Mouse (Mus musculus) heart, embryonic 15.5 days (tissue): ENCODE data around the gene Plin5. TPM values are rescaled to one million over a fixed set of nuclear protein-coding genes. Genes with fewer than 3 reads are reported as not detected.
"Not testable (repeated sequence)": the region's sequence is repeated elsewhere in the genome, so short reads cannot be mapped to it uniquely, and the experiment has no call there.

ENCODE experiments used
- ATAC-seq: fragments of 200-750 bp; cut with Nextera tagmentation; replicated peaks from 2 replicates; pipeline ENCODE4 v1.8.0; 2017; ENCODE audit warnings: low read depth, moderate TSS enrichment; ENCODE audit not compliant: insufficient number of reproducible peaks, insufficient read depth, low FRiP score
- H3K27ac ChIP-seq: fragments of 300-500 bp; sonication (generic); 2 replicates; pipeline ENCODE4 v1.5.1; 2015; ENCODE audit warnings: mild to moderate bottlenecking, inconsistent platforms
- H3K27me3 ChIP-seq: fragments of 300-500 bp; sonication (generic); 2 replicates; pipeline ENCODE4 v1.6.1; 2015; ENCODE audit warnings: inconsistent platforms
- H3K36me3 ChIP-seq: fragments of 300-500 bp; sonication (generic); 2 replicates; pipeline ENCODE4 v1.6.1; 2015; ENCODE audit warnings: mild to moderate bottlenecking, inconsistent platforms
- H3K4me1 ChIP-seq: fragments of 300-500 bp; sonication (generic); replicated peaks from 2 replicates; pipeline ENCODE4 v1.6.1; 2015; ENCODE audit warnings: inconsistent platforms
- H3K4me2 ChIP-seq: fragments of 300-500 bp; sonication (generic); 2 replicates; pipeline ENCODE4 v1.6.1; 2015; ENCODE audit warnings: inconsistent platforms, mild to moderate bottlenecking, moderate library complexity
- H3K4me3 ChIP-seq: fragments of 300-500 bp; sonication (generic); 2 replicates; pipeline ENCODE4 v1.5.1; 2015; ENCODE audit warnings: mild to moderate bottlenecking, inconsistent platforms
- H3K9ac ChIP-seq: fragments of 300-500 bp; sonication (generic); 2 replicates; pipeline ENCODE4 v1.6.1; 2015; ENCODE audit warnings: mild to moderate bottlenecking, inconsistent platforms
- H3K9me3 ChIP-seq: fragments of 300-500 bp; sonication (generic); replicated peaks from 2 replicates; pipeline ENCODE4 v1.6.1; 2016; ENCODE audit warnings: inconsistent platforms
- WGBS: fragments of 180-500 bp; shearing (Covaris S2); methylation state at CpG from one replicate; pipeline ENCODE4 v1.1.7; 2015; ENCODE audit warnings: mixed read lengths; 5-methylcytosine and 5-hydroxymethylcytosine counted together
- polyA plus RNA-seq: library from polyadenylated mRNA; unstranded; fragments of >200 nt; fragmentation: Nextera tagmentation; extraction: Ambion mirVana; gene quantifications from 2 replicates; pipeline ENCODE4 v1.2.1, GENCODE M21; 2015

Plin5 gene
- polyA plus RNA-seq, 1 experiment from 2014 or later = 1.0 TPM

DNA sequence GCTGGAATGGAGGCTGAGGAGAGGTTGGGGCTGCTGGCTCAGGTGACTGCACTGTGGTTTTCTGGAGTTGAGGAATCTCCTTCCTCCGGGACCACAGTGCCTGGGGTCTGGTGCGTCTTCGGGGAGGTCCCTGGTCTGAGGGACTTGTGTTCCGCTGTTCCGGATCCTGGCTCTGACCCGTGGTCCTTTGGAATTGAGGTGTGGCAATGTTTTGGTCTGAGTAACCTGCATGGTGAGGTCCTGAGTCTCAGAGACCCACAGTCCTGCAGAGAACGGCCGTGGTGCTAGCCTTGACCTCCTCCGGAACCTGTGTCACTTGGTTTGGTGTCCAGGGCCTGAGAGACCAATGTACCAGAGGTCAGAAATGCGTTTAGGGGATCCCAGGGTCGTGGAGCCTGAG lies 37.5 kb downstream of the Plin5 start:
- Histone ChIP-seq H3K27ac (peak overlapping the region; percentile 78), H3K9ac (peak overlapping the region; percentile 87), H3K9me3 (no peaks in the 10 kb centered on the region), H3K4me1 (peaks cover 32% of the 10 kb centered on the region), H3K36me3 (peaks cover 8% of the 10 kb centered on the region; the same call in 1 of the 2 replicates), H3K4me3 (peak overlapping the region; percentile 90), H3K4me2 (peak overlapping the region; percentile 93), H3K27me3 (no peaks in the 10 kb centered on the region)
- WGBS = 2% methylated on average over 11 of the region's 11 CpGs
- no peak for ATAC-seq

- Histone ChIP-seq H3K9me3 (no peaks in the 10 kb centered on the region), H3K4me3 (peak within 1 kb of the TSS; percentile 90), H3K4me1 (peaks cover 35% of the 10 kb centered on the region), H3K36me3 (peaks cover 5% of the 10 kb centered on the region; the same call in 1 of the 2 replicates), H3K9ac (peak within 1 kb of the TSS; percentile 87), H3K27ac (peak within 1 kb of the TSS; percentile 78), H3K4me2 (peak within 1 kb of the TSS; percentile 93), H3K27me3 (no peaks in the 10 kb centered on the region)
- under 1% methylated on average over 61 of the region's 61 CpGs for WGBS
- ATAC-seq = peak; percentile 93
Observed at GRCm38 (mm10) chr17:56078880-56079795, 38.3 kb downstream of the Plin5 start, which contains the start of gene Hdgfl2. Gene Hdgfl2, plus strand, starts transcription at chr17:56079634.

DNA sequence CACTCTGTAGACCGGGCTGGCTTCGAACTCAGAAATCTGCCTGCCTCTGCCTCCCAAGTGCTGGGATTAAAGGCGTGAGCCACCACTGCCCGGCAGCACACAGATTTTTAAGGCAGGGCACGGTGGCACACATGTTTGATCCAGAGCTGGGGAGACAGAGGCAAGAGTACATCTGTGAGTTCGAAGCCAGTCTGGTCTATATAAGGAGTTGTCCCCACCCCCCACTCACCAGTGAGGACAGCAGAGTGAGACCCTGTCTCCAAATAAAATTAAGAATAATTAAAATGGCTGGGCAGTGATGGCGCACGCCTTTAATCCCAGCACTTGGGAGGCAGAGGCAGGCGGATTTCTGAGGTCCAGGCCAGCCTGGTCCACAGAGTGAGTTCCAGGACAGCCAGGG lies 39.0 kb downstream of the Plin5 start:
- H3K27me3 ChIP-seq, H3K36me3 ChIP-seq, ATAC-seq, H3K9ac ChIP-seq, H3K9me3 ChIP-seq: not testable (repeated sequence)
- WGBS = 61% methylated on average over 9 of the region's 9 CpGs
- peak overlapping the region; percentile 58 for H3K4me2 ChIP-seq
- peak overlapping the region; percentile 78 for H3K27ac ChIP-seq
- H3K4me1 ChIP-seq = peaks cover 42% of the 10 kb centered on the region
- peak overlapping the region; percentile 90 for H3K4me3 ChIP-seq

DNA sequence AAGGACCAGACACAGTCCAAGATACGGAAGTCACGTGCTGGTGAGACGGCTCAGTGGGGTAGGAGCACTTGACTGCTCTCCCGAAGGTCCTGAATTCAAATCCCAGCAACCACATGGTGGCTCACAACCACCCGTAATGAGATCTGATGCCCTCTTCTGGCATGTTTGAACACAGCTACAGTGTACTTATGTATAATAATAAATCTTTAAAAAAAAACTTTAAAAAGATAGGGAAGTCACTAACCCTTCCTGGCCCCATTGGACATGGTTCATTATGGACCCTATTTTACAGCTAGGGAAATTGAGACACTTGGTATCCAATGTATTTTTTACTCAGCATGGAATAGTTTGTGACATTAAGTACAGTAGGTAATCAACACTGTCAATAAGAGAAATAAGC lies 39.9 kb downstream of the Plin5 start:
- Histone ChIP-seq H3K9me3 (no peaks in the 10 kb centered on the region), H3K9ac (no peak overlapping the region), H3K27ac (no peak overlapping the region), H3K4me1 (peaks cover 42% of the 10 kb centered on the region), H3K27me3 (no peaks in the 10 kb centered on the region), H3K36me3 (peaks cover 7% of the 10 kb centered on the region; the same call in 1 of the 2 replicates), H3K4me2 (no peak overlapping the region), H3K4me3 (no peak overlapping the region)
- WGBS = 88% methylated on average over 5 of the region's 5 CpGs
- no peak for ATAC-seq

- Histone ChIP-seq H3K36me3 (peaks cover 33% of the 10 kb centered on the region), H3K9me3 (no peaks in the 10 kb centered on the region), H3K27me3 (no peaks in the 10 kb centered on the region), H3K4me2 (peak within 1 kb of the TSS; percentile 70), H3K27ac (peak within 1 kb of the TSS; percentile 97), H3K4me3 (peak within 1 kb of the TSS; percentile 82), H3K9ac (peak within 1 kb of the TSS; percentile 81), H3K4me1 (peaks cover 18% of the 10 kb centered on the region)
- ATAC-seq = peak; percentile 14
- WGBS = under 1% methylated on average over 35 of the region's 35 CpGs
Observed at GRCm38 (mm10) chr17:56074827-56075208, 42.6 kb downstream of the Plin5 start, which contains the start of gene Ubxn6. Gene Ubxn6, minus strand, starts transcription at chr17:56075028.

GRCm38 (mm10) chr17:56074097-56074826 lies 43.1 kb downstream of the Plin5 start:
- Histone ChIP-seq H3K36me3 (peaks cover 39% of the 10 kb centered on the region), H3K9ac (peak overlapping the region; percentile 81), H3K9me3 (no peaks in the 10 kb centered on the region), H3K27me3 (no peaks in the 10 kb centered on the region), H3K4me3 (peak overlapping the region; percentile 82), H3K27ac (peak overlapping the region; percentile 97), H3K4me2 (peak overlapping the region; percentile 70), H3K4me1 (peaks cover 18% of the 10 kb centered on the region)
- 8% methylated on average over 22 of the region's 22 CpGs for WGBS
- peak; percentile 23 for ATAC-seq

- no peak overlapping the region for H3K4me3 ChIP-seq
- H3K9ac ChIP-seq = no peak overlapping the region
- WGBS = 84% methylated on average over 5 of the region's 5 CpGs
- no peaks in the 10 kb centered on the region for H3K9me3 ChIP-seq
- no peak overlapping the region for H3K4me2 ChIP-seq
- peaks cover 59% of the 10 kb centered on the region for H3K36me3 ChIP-seq
- H3K27ac ChIP-seq = no peak overlapping the region
- H3K4me1 ChIP-seq = peaks cover 15% of the 10 kb centered on the region
- ATAC-seq = no peak
- no peaks in the 10 kb centered on the region for H3K27me3 ChIP-seq
Observed at GRCm38 (mm10) chr17:56072243-56072642, 45.2 kb downstream of the Plin5 start.

DNA sequence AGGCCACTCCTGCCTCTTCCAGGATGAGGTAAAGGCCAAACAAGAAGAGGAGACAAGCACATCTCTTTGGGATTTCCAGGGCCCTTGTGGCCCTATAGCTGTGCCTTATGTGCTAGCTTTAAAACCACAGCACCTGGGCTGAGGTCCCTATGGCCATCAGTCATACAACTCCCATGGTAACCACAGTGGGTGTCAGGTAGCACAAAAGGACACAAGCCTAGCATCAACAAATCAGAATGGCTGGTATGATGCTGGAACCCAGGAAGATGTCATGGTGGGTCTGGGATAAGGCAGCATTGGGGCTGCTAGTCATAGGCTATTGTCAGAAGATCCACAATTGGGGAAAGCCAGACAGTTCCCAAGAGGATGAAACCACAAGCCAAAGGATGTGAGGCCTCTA lies 46.3 kb downstream of the Plin5 start:
- ATAC-seq = no peak
- Histone ChIP-seq H3K27me3 (no peaks in the 10 kb centered on the region), H3K4me3 (no peak overlapping the region), H3K9me3 (no peaks in the 10 kb centered on the region), H3K4me1 (peaks cover 15% of the 10 kb centered on the region), H3K9ac (no peak overlapping the region), H3K36me3 (peaks cover 70% of the 10 kb centered on the region), H3K4me2 (no peak overlapping the region), H3K27ac (no peak overlapping the region)

GRCm38 (mm10) chr17:56069066-56069465 lies 48.3 kb downstream of the Plin5 start:
- Histone ChIP-seq H3K4me3 (no peak overlapping the region), H3K9ac (no peak overlapping the region), H3K4me1 (peaks cover 6% of the 10 kb centered on the region), H3K9me3 (no peaks in the 10 kb centered on the region), H3K4me2 (no peak overlapping the region), H3K36me3 (peaks cover 89% of the 10 kb centered on the region), H3K27ac (no peak overlapping the region), H3K27me3 (no peaks in the 10 kb centered on the region)
- 96% methylated on average over 14 of the region's 14 CpGs for WGBS
- ATAC-seq = no peak

DNA sequence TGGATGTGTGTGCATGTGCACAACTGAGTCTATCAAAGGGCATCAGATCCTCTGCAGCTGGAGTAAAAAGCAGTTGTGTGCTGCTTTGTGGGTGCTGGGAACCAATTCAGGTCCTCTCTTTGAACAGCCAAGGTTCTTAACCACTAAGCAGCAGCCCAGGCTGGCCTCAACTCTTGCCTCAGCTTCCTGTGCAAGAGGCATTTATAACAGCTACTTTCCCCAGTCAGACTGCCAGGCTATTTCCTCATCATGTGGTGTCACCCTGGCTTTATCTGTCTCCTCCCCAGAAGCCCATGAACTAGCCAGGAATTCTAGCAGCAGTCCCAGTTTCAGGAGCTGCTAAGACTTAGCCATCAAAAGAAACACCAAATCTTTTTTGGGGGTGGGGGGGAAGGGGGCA lies 50.9 kb downstream of the Plin5 start:
- Histone ChIP-seq H3K4me3 (no peak overlapping the region), H3K27ac (no peak overlapping the region), H3K27me3 (no peaks in the 10 kb centered on the region), H3K36me3 (peaks cover 97% of the 10 kb centered on the region), H3K4me1 (no peaks in the 10 kb centered on the region), H3K4me2 (no peak overlapping the region), H3K9me3 (no peaks in the 10 kb centered on the region), H3K9ac (no peak overlapping the region)
- ATAC-seq = no peak

- not testable (repeated sequence) for H3K4me2 ChIP-seq, H3K4me1 ChIP-seq, H3K4me3 ChIP-seq, H3K27me3 ChIP-seq, H3K27ac ChIP-seq, H3K9me3 ChIP-seq, H3K9ac ChIP-seq, ATAC-seq
- H3K36me3 ChIP-seq = peaks cover 97% of the 10 kb centered on the region
- WGBS = 77% methylated on average over 6 of the region's 6 CpGs
Observed at GRCm38 (mm10) chr17:56065715-56066114, 51.7 kb downstream of the Plin5 start.
